Mouse (Mus musculus) myocyte (in vitro differentiated cells): Measurements from ENCODE around the gene Rbm8a.
A peak's percentile ranks its signal among the peaks of the same experiment; 100 is the strongest.

Experiments
- CEBPB ChIP-seq: IDR thresholded peaks from 2 replicates; pipeline ENCODE4 v1.6.1; 2011; ENCODE audit warnings: mild to moderate bottlenecking, moderate library complexity; ENCODE audit not compliant: poor library complexity, insufficient read depth, severe bottlenecking
- E2F4 ChIP-seq: IDR thresholded peaks from one replicate; pipeline ENCODE4 v1.6.1; 2011; ENCODE audit warnings: mild to moderate bottlenecking, control low read depth, moderate library complexity; ENCODE audit not compliant: insufficient read depth
- MAX ChIP-seq: IDR thresholded peaks from one replicate; pipeline ENCODE4 v1.6.1; 2011; ENCODE audit warnings: low read depth, mild to moderate bottlenecking, control low read depth
- MYOD1 ChIP-seq, 3 experiments: IDR thresholded peaks; one replicate each; pipeline ENCODE4 v1.6.1; 2011; ENCODE audit warnings: control low read depth in 2 of 3, low read depth in 2 of 3, mild to moderate bottlenecking in 2 of 3, moderate library complexity in 1 of 3; ENCODE audit not compliant: insufficient read length in 2 of 3, control insufficient read depth in 1 of 3
- MYOG ChIP-seq, 3 experiments: IDR thresholded peaks; one replicate each; pipeline ENCODE4 v1.6.1; 2011; ENCODE audit warnings: control low read depth in 2 of 3, low read depth in 2 of 3, mild to moderate bottlenecking in 2 of 3; ENCODE audit not compliant: insufficient read length in 2 of 3, control insufficient read depth in 1 of 3, insufficient read depth in 1 of 3
- POLR2A ChIP-seq: IDR thresholded peaks from one replicate; pipeline ENCODE4 v1.6.1; 2011; ENCODE audit warnings: low read depth, mild to moderate bottlenecking, control low read depth, moderate library complexity; ENCODE audit not compliant: insufficient read length
- POLR2AphosphoS2 ChIP-seq: IDR thresholded peaks from one replicate; pipeline ENCODE4 v1.6.1; 2011; ENCODE audit warnings: low read depth, control low read depth; ENCODE audit not compliant: insufficient read length
- REST ChIP-seq: IDR thresholded peaks from one replicate; pipeline ENCODE4 v1.6.1; 2011; ENCODE audit warnings: mild to moderate bottlenecking, control low read depth, moderate library complexity; ENCODE audit not compliant: insufficient read depth, insufficient read length
- SRF ChIP-seq: IDR thresholded peaks from one replicate; pipeline ENCODE4 v1.6.1; 2011; ENCODE audit warnings: low read depth; ENCODE audit not compliant: control insufficient read depth, insufficient read length
- TCF12 ChIP-seq: IDR thresholded peaks from one replicate; pipeline ENCODE4 v1.6.1; 2011; ENCODE audit warnings: mild to moderate bottlenecking, control low read depth; ENCODE audit not compliant: poor library complexity, insufficient read depth, severe bottlenecking
- USF1 ChIP-seq: IDR thresholded peaks from one replicate; pipeline ENCODE4 v1.6.1; 2011; ENCODE audit warnings: low read depth, mild to moderate bottlenecking, control low read depth, moderate library complexity

GRCm38 (mm10) chr3:96629729-96630600, at the start of gene Rbm8a:
- TF ChIP-seq POLR2AphosphoS2 (peak; percentile 79), SRF (peak; percentile 61), E2F4 (peak; percentile 61), POLR2A (peak; percentile 66), USF1 (no peak), TCF12 (no peak), MAX (no peak), MYOD1 (IDR thresholded peaks at IDR 0.05; ENCODE audit: control insufficient read depth in 1 of 3, insufficient read length in 2 of 3, low read depth in 2 of 3) (no peak), REST (no peak), CEBPB (no peak), MYOG (IDR thresholded peaks at IDR 0.05; ENCODE audit: control insufficient read depth in 1 of 3, insufficient read depth in 1 of 3, insufficient read length in 2 of 3, low read depth in 2 of 3) (no peak)
